Mouse (Mus musculus): ENCODE measurements at regions not wholly inside any gene's neighbourhood (a gene's known extent, or its start where the extent isn't known, plus 50 kb on each side); places are given as distances from the start of the nearest gene placed in this dataset.

DNA sequence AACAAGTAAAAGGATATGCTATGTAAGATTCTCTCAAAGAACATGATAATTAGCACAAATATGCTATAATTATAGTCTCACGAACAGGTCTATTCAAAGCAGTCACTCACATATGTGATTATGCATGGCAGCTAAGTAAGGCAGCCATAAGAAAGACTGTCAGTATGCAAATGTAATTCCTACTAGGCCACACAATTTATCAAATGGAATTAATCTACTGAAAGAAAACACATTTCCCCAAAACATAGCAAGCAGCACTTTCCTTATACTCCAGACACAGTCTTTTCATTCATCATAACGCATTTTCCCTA lies 1242.3 kb downstream of the Zfp704 start:
- DNase-seq (ENCODE audit: low read depth, low spot score): no peak

DNA sequence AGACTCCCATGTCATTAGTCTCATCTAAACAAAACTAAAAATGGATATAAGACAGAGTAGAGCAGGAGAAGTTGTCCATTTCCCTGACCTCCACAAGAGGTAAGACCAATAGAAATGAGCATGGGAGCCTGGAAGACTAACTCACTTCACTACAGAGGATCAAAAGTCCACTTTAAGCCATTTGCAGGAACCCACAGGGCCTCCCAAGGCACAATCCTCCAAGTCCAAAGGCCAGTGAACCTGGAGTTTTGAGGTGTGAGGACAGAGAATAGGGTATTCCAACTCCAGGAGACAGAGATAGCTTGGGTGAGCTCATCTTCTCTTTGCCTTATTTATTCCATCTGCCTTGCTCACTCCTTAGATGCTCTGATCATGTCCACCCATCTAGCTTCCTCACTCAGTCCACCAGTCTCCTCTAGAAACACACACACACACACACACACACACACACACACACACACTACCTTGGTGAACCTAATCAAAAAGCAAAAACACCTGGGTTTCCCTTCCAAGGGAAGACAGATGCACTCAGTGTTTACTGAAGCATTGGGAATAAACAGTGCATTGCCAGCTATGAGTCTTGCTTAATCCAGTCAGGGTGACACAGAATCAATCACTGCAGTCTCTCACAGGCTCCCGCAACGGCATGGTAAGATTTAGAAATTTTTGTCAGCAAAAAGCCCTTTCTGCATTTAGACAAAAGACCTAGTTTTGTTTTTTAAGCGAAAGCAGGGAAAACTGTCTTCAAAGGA lies 1242.8 kb downstream of the Zfp704 start:
- peak; percentile 30 for DNase-seq (ENCODE audit: low read depth, low spot score)

All from brain, embryonic 18.5 days (tissue).